Mouse (Mus musculus): ENCODE measurements around the gene Myh7. TPM values are rescaled to one million over a fixed set of nuclear protein-coding genes. Genes with fewer than 3 reads are reported as not detected.
"Not testable (repeated sequence)": the region's sequence is repeated elsewhere in the genome, so short reads cannot be mapped to it uniquely, and the experiment has no call there.

Gene Myh7
- polyA plus RNA-seq, 1 experiment from 2014 or later, result 0.16 TPM

DNA sequence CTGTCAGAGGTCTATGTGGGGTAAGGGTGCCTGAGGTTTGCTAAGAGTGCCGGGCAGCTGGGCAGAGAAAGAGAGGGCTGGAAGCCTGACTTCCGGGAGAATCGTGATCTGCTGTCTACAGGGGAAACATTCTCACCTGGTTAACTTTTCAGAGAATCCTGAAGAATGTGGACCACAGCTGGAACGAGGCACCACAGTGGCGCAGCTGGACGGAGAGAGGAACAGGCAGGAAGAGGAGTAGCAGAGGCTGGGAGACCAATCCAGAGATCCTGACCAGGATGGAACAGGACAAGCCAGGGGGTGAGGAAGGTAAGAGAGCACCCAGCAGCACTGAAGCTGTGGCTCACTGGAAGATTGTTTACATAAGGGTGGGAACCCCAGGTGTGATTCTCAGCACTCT lies 28.8 kb downstream of the Myh7 start:
- DNase-seq (ENCODE audit: low spot score) (no peak), ATAC-seq (replicated peaks; ENCODE audit: low FRiP score, low read depth) (no peak)
- H3K4me3 ChIP-seq (replicated peaks; ENCODE audit: low read depth, low read length), result no peak overlapping the region
- H3K4me2 ChIP-seq (ENCODE audit: low read length), result no peak overlapping the region
- no peaks in the 10 kb centered on the region for H3K9me3 ChIP-seq (replicated peaks; ENCODE audit: low read length)
- no peaks in the 10 kb centered on the region for H3K36me3 ChIP-seq (ENCODE audit: insufficient read depth, low read length)
- no peak for TF ChIP-seq CTCF (IDR thresholded peaks at IDR 0.05; ENCODE audit: low read depth)
- 72% methylated on average over 6 of the region's 6 CpGs for WGBS
- H3K4me1 ChIP-seq (replicated peaks; ENCODE audit: insufficient read depth, low read length), result no peaks in the 10 kb centered on the region
- no peaks in the 10 kb centered on the region for H3K27me3 ChIP-seq (ENCODE audit: insufficient read depth, low read length)
- no peak overlapping the region for H3K27ac ChIP-seq
- no peak overlapping the region for H3K9ac ChIP-seq (ENCODE audit: low read depth, low read length)

DNA sequence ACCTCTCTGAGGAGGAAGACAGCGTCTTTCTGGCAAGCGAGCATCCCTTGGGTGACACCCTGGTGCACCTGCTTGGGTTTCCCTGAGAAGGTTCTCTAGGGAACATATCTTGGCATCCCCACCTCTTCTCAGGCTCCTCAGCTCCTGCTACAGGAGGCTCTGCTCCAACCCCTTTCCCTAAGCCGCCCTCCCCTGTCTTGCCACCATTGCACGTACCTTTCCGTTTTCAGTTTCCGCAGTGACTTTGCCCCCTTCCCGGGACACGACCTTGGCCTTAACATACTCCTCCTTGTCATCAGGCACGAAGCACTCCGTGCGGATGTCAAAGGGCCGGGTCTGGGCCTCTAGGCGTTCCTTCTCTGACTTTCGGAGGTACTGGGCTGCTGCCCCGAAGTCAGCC lies 29.4 kb downstream of the Myh7 start:
- Histone ChIP-seq H3K27ac (no peak overlapping the region), H3K9ac (ENCODE audit: low read depth, low read length) (no peak overlapping the region), H3K27me3 (ENCODE audit: insufficient read depth, low read length) (no peaks in the 10 kb centered on the region), H3K4me1 (replicated peaks; ENCODE audit: insufficient read depth, low read length) (no peaks in the 10 kb centered on the region), H3K36me3 (ENCODE audit: insufficient read depth, low read length) (no peaks in the 10 kb centered on the region), H3K4me2 (ENCODE audit: low read length) (no peak overlapping the region), H3K9me3 (replicated peaks; ENCODE audit: low read length) (no peaks in the 10 kb centered on the region), H3K4me3 (replicated peaks; ENCODE audit: low read depth, low read length) (no peak overlapping the region)
- 73% methylated on average over 15 of the region's 15 CpGs for whole genome bisulfite sequencing
- TF ChIP-seq CTCF (IDR thresholded peaks at IDR 0.05; ENCODE audit: low read depth), result no peak
- no peak for DNase-seq (ENCODE audit: low spot score)
- ATAC-seq (replicated peaks; ENCODE audit: low FRiP score, low read depth), result no peak

DNA sequence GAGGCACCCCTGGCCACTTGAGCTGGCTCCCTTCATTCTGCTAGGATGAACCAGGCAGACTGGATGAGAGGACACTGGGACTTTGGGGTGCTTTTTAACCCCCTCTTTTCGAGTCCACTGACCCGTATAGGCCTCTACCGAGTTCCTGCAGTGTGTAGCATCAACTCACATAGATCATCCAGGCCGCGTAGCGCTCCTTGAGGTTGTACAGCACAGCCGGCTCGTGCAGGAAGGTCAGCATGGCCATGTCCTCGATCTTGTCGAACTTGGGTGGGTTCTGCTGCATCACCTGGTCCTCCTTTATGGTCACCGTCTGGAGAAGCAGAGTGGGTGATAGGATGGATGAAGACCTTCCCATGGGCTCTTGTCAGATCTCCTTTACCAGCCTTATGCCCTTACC lies 30.7 kb downstream of the Myh7 start:
- no peaks in the 10 kb centered on the region for H3K36me3 ChIP-seq (ENCODE audit: insufficient read depth, low read length)
- no peaks in the 10 kb centered on the region for H3K4me1 ChIP-seq (replicated peaks; ENCODE audit: insufficient read depth, low read length)
- no peak for TF ChIP-seq CTCF (IDR thresholded peaks at IDR 0.05; ENCODE audit: low read depth)
- no peak overlapping the region for H3K4me2 ChIP-seq (ENCODE audit: low read length)
- H3K27ac ChIP-seq, result no peak overlapping the region
- WGBS, result 86% methylated on average over 11 of the region's 11 CpGs
- no peak overlapping the region for H3K9ac ChIP-seq (ENCODE audit: low read depth, low read length)
- H3K4me3 ChIP-seq (replicated peaks; ENCODE audit: low read depth, low read length), result no peak overlapping the region
- no peak for DNase-seq (ENCODE audit: low spot score)
- no peaks in the 10 kb centered on the region for H3K9me3 ChIP-seq (replicated peaks; ENCODE audit: low read length)
- ATAC-seq (replicated peaks; ENCODE audit: low FRiP score, low read depth), result no peak
- H3K27me3 ChIP-seq (ENCODE audit: insufficient read depth, low read length), result no peaks in the 10 kb centered on the region

DNA sequence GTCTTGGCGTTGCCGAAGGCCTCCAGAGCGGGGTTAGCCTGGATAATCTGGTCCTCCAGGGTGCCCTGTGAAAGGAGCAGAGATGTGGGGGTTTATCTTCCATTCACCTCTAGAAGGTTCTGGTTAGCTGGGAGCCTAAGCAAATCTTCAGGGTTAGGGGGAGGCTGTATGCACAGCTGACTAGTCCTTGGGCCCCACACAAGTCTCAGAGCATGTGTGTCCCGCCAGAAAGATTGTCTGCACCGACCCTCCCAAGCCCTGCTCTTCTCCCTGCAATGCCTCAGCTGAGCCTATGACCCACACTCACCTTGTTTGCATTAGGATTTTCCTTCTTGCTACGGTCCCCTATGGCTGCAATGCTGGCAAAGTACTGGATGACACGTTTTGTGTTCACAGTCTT lies 31.7 kb downstream of the Myh7 start:
- Histone ChIP-seq H3K9ac (ENCODE audit: low read depth, low read length) (no peak overlapping the region), H3K4me1 (replicated peaks; ENCODE audit: insufficient read depth, low read length) (no peaks in the 10 kb centered on the region), H3K4me2 (ENCODE audit: low read length) (no peak overlapping the region), H3K27ac (no peak overlapping the region), H3K4me3 (replicated peaks; ENCODE audit: low read depth, low read length) (no peak overlapping the region), H3K36me3 (ENCODE audit: insufficient read depth, low read length) (no peaks in the 10 kb centered on the region), H3K9me3 (replicated peaks; ENCODE audit: low read length) (no peaks in the 10 kb centered on the region), H3K27me3 (ENCODE audit: insufficient read depth, low read length) (no peaks in the 10 kb centered on the region)
- ATAC-seq (replicated peaks; ENCODE audit: low FRiP score, low read depth) (no peak), DNase-seq (ENCODE audit: low spot score) (no peak)
- TF ChIP-seq CTCF (IDR thresholded peaks at IDR 0.05; ENCODE audit: low read depth), result no peak
- 81% methylated on average over 7 of the region's 7 CpGs for WGBS

DNA sequence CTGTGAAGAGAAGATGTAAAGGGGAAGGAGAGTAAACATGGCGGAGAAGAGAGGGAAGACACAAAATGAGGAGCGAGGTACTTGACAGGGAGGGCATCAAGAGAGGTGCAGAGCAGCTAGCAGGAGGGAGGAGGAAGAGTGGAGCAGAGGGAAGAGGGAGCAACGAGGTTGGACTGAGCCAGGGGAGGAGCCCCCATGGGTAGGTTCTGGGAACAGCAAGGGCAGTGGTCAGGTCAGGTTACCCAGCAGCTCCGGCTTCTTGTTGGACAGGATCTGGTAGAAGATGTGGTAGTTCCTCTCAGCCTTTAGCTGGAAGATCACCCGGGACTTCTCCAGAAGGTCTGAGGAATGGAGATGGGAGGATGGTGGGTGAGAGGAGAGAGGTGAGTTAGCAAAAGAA lies 32.9 kb downstream of the Myh7 start:
- Histone ChIP-seq H3K36me3 (ENCODE audit: insufficient read depth, low read length) (no peaks in the 10 kb centered on the region), H3K27ac (no peak overlapping the region), H3K9me3 (replicated peaks; ENCODE audit: low read length) (no peaks in the 10 kb centered on the region), H3K4me2 (ENCODE audit: low read length) (no peak overlapping the region), H3K9ac (ENCODE audit: low read depth, low read length) (no peak overlapping the region), H3K27me3 (ENCODE audit: insufficient read depth, low read length) (no peaks in the 10 kb centered on the region), H3K4me3 (replicated peaks; ENCODE audit: low read depth, low read length) (no peak overlapping the region), H3K4me1 (replicated peaks; ENCODE audit: insufficient read depth, low read length) (no peaks in the 10 kb centered on the region)
- ATAC-seq (replicated peaks; ENCODE audit: low FRiP score, low read depth), result no peak
- no peak for DNase-seq (ENCODE audit: low spot score)
- no peak for TF ChIP-seq CTCF (IDR thresholded peaks at IDR 0.05; ENCODE audit: low read depth)
- WGBS, result 76% methylated on average over 5 of the region's 5 CpGs

DNA sequence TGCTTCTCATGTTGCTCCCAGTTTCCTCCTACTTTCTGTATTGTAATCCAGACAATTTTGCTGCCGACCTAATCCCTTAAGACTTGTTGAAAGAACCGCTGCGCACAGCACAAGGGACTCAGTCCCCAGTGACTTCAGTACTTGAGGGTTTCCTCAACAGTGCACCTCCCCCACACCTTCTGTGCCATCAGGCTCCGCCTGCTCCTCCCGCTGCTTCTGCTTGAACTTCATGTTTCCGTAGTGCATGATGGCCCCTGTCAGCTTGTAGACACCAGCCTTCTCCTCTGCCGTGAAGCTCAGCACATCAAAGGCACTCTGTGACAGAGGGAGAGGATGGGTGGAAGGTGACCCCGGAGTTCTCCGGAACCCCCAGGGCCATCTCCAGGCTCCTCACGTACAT lies 33.7 kb downstream of the Myh7 start:
- no peak for TF ChIP-seq CTCF (IDR thresholded peaks at IDR 0.05; ENCODE audit: low read depth)
- Histone ChIP-seq H3K27me3 (ENCODE audit: insufficient read depth, low read length) (no peaks in the 10 kb centered on the region), H3K36me3 (ENCODE audit: insufficient read depth, low read length) (no peaks in the 10 kb centered on the region), H3K27ac (no peak overlapping the region), H3K4me3 (replicated peaks; ENCODE audit: low read depth, low read length) (no peak overlapping the region), H3K9me3 (replicated peaks; ENCODE audit: low read length) (no peaks in the 10 kb centered on the region), H3K4me2 (ENCODE audit: low read length) (no peak overlapping the region), H3K9ac (ENCODE audit: low read depth, low read length) (no peak overlapping the region), H3K4me1 (replicated peaks; ENCODE audit: insufficient read depth, low read length) (no peaks in the 10 kb centered on the region)
- WGBS, result 62% methylated on average over 10 of the region's 10 CpGs
- no peak for ATAC-seq (replicated peaks; ENCODE audit: low FRiP score, low read depth)
- DNase-seq (ENCODE audit: low spot score), result no peak

DNA sequence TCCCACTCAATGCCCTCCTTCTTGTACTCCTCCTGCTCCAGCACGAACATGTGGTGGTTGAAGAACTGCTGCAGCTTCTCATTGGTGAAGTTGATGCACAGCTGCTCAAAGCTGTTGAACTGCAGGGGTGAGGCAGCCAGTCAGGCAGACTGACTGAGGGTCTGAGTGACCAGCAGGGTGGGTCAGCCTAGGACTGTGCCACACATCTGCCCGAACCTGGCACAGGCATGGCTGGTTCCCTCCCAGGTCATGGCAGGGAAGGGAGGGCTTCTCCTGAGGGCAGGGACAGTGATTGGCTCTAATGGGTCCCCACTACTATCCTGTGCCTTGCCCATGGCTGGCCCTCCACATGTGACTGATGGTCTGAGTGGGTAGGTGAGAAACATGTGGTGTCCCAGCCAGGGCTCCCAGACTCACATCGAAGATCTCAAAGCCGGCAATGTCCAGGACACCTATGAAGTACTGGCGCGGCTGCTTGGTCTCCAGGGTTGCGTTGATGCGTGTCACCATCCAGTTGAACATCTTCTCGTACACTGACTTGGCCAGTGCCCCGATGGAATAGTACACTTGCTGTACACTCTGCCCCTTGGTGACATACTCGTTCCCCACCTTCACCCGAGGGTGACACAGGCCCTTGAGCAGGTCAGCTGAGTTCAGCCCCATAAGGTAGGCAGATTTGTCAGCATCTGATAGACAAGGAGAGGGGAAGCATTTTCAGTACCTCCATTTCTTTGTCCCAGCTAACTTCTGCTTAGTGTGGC lies 34.4 kb downstream of the Myh7 start:
- DNase-seq (ENCODE audit: low spot score); ATAC-seq (replicated peaks; ENCODE audit: low FRiP score, low read depth); H3K36me3 ChIP-seq (ENCODE audit: insufficient read depth, low read length); H3K27me3 ChIP-seq (ENCODE audit: insufficient read depth, low read length); H3K4me2 ChIP-seq (ENCODE audit: low read length); H3K4me3 ChIP-seq (replicated peaks; ENCODE audit: low read depth, low read length); H3K9ac ChIP-seq (ENCODE audit: low read depth, low read length); H3K4me1 ChIP-seq (replicated peaks; ENCODE audit: insufficient read depth, low read length); H3K9me3 ChIP-seq (replicated peaks; ENCODE audit: low read length); H3K27ac ChIP-seq: not testable (repeated sequence)
- WGBS, result 90% methylated on average over 11 of the region's 12 CpGs
